20 mouse cellular contexts compared by ENCODE assay signal in genomic region chr4:129003720-129004119, GRCm38 (mm10). TPM values are rescaled to one million over a fixed set of nuclear protein-coding genes. Genes with fewer than 3 reads are reported as not detected.
DNase-seq lines count a peak whose midpoint lies in the region; ATAC-seq lines count a peak whose summit lies in the region.
"Had no signal": no experiment of that assay in that cellular context is flagged by ENCODE, and none has a peak within 500 bp of the region (broad histone marks: within the 10 kb centered on the region; RNA-seq: fewer than 3 reads in every experiment).

No protein-coding gene starts in this region.

- 0 out of 2 replicates have a peak, but pooled peaks have one; percentile 18 for ATAC-seq in megakaryocyte, adult 5-6 weeks (ENCODE audit: poor library complexity, severe bottlenecking)
- ATAC-seq in monocyte, adult 5-6 weeks (replicated peaks; ENCODE audit: insufficient number of reproducible peaks, low FRiP score, low TSS enrichment, poor library complexity, severe bottlenecking): peak; percentile 92
- ATAC-seq: activated CD4-positive, CD25-positive, alpha-beta regulatory T cell, adult 4 months; forebrain, embryonic 14.5 days; forebrain, postnatal 0 days; hindbrain, postnatal 0 days had no signal

- DNase-seq in kidney, adult 18-20 months: peak; percentile 2
- DNase-seq in kidney, adult 8-10 months: no peak
- DNase-seq in gastrocnemius, postnatal 25 days: no peak
- no peak for DNase-seq in urinary bladder, postnatal 36 days (ENCODE audit: low spot score in 2 of 2)
- DNase-seq: adrenal gland, adult 8-10 months; adrenal gland, postnatal 25 days; cerebellum, adult 18-20 months; cerebellum, adult 9-10 months; cerebellum, postnatal 14 days; forebrain, postnatal 0 days; gastrocnemius, adult 2 months; gastrocnemius, postnatal 14 days; heart, adult 2 months; heart, postnatal 14 days; heart, postnatal 4 days had no signal

RNA-seq across cellular contexts. Expression of gene Ak2, which starts 12.0 kb away (rescaled TPM):
- 41.2 and 48.0 TPM in 2 replicates for total RNA-seq in megakaryocyte, adult 5-6 weeks (2015)
- total RNA-seq in megakaryocyte, adult 5-6 weeks (2017): 69.0 and 71.2 TPM in 2 replicates
- 62.2 to 89.0 TPM (median 73.4 TPM) in 3 replicates for total RNA-seq in monocyte, adult 5-6 weeks (2017)
- total RNA-seq in gastrocnemius, postnatal 25 days (2021): 10 to 100 TPM; 27.4 to 36.0 TPM

RNA-seq across cellular contexts. Expression of gene Azin2, which starts 41.5 kb away (rescaled TPM):
- 0.25 and 0.38 TPM in 2 replicates for total RNA-seq in megakaryocyte, adult 5-6 weeks (2015)
- 0.29 and 1.5 TPM in 2 replicates for total RNA-seq in megakaryocyte, adult 5-6 weeks (2017)
- 2.2 to 11.7 TPM (median 5.8 TPM) in 3 replicates for total RNA-seq in monocyte, adult 5-6 weeks (2017)
- total RNA-seq in gastrocnemius, postnatal 25 days (2021): 1 to 10 TPM; 1.8 to 3.1 TPM

RNA-seq across cellular contexts. Expression of gene Rnf19b, which starts 54.4 kb away (rescaled TPM):
- total RNA-seq in megakaryocyte, adult 5-6 weeks (2015): 20.2 and 24.2 TPM in 2 replicates
- total RNA-seq in megakaryocyte, adult 5-6 weeks (2017): 52.8 and 56.8 TPM in 2 replicates
- 223 to 304 TPM (median 264 TPM) in 3 replicates for total RNA-seq in monocyte, adult 5-6 weeks (2017)
- total RNA-seq in gastrocnemius, postnatal 25 days (2021): 10 to 100 TPM; 17.8 to 20.2 TPM
